35 mouse cellular contexts compared by ENCODE assay signal in the genomic region with DNA sequence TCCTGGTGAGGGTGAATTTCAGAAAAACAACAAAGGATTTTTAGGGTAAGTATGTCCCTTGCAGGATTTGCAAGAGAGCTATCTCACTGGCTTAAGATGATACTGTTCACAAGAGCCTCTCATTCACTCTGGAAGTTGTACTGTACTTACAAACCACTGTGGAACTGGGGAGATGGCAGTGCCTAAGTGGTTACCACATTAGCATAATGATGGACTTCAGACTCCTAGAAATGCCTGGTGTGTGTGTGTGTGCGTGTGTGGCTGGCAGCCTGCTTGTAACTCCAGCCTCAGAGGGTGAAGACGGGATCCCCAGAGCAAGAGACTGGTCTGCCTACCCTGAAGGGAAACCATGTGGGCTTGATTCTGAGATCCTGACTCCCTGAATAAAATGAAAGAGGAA. TPM values are rescaled to one million over a fixed set of nuclear protein-coding genes. Genes with fewer than 3 reads are reported as not detected.
DNase-seq lines count a peak whose midpoint lies in the region; ATAC-seq and TF ChIP-seq lines count a peak whose summit lies in the region.
"Had no signal": no experiment of that assay in that cellular context is flagged by ENCODE, and none has a peak within 500 bp of the region (broad histone marks: within the 10 kb centered on the region; RNA-seq: fewer than 3 reads in every experiment).

No protein-coding gene starts in this region.

- no peak overlapping the region for H3K4me3 ChIP-seq in kidney, embryonic 14.5 days (ENCODE audit: low read length)
- H3K4me3 ChIP-seq in intestine, embryonic 16.5 days (ENCODE audit: low read length): no peak overlapping the region
- H3K4me3 ChIP-seq in kidney, postnatal 0 days (replicated peaks; ENCODE audit: low read depth, low read length): no peak overlapping the region
- H3K4me3 ChIP-seq in macrophage (ENCODE audit: inconsistent target): no peak overlapping the region
- H3K4me3 ChIP-seq: embryonic facial prominence, embryonic 13.5 days; forebrain, embryonic 10.5 days; heart, embryonic 10.5 days; heart, embryonic 15.5 days; hindbrain, embryonic 13.5 days; liver, embryonic 12.5 days; neural tube, embryonic 15.5 days had no signal

- no peaks in the 10 kb centered on the region for H3K79me2 ChIP-seq in macrophage (ENCODE audit: inconsistent target)

- no peak overlapping the region for H3K9ac ChIP-seq in kidney, embryonic 14.5 days (ENCODE audit: low read depth, low read length)
- H3K9ac ChIP-seq in intestine, embryonic 16.5 days (ENCODE audit: low read depth, low read length): no peak overlapping the region
- H3K9ac ChIP-seq in kidney, postnatal 0 days (ENCODE audit: low read depth, low read length): no peak overlapping the region
- H3K9ac ChIP-seq: embryonic facial prominence, embryonic 13.5 days; forebrain, postnatal 0 days; heart, embryonic 15.5 days; hindbrain, embryonic 13.5 days; liver, embryonic 12.5 days; liver, postnatal 0 days; neural tube, embryonic 15.5 days had no signal

- TF ChIP-seq CTCF in kidney, postnatal 0 days (IDR thresholded peaks at IDR 0.05; ENCODE audit: low read depth): no peak

- no peak overlapping the region for H3K27ac ChIP-seq in kidney, embryonic 14.5 days (ENCODE audit: low read depth, low read length)
- no peak overlapping the region for H3K27ac ChIP-seq in intestine, embryonic 16.5 days (ENCODE audit: low read length)
- H3K27ac ChIP-seq in kidney, postnatal 0 days: no peak overlapping the region
- 0 out of 2 replicates have a peak overlapping the region, but pooled peaks have one; percentile 98 for H3K27ac ChIP-seq in macrophage
- H3K27ac ChIP-seq: embryonic facial prominence, embryonic 13.5 days; forebrain, embryonic 10.5 days; heart, embryonic 10.5 days; heart, embryonic 15.5 days; hindbrain, embryonic 13.5 days; liver, embryonic 12.5 days; neural tube, embryonic 15.5 days had no signal

- peak; percentile 42 to 45 for DNase-seq in kidney, adult 8-10 months
- DNase-seq in kidney, postnatal 0 days (ENCODE audit: low spot score): peak; percentile 5
- no peak for DNase-seq in embryo, embryonic 10.5 days (ENCODE audit: low spot score)
- DNase-seq in lung, postnatal 36 days: no peak
- DNase-seq: adrenal gland, postnatal 25 days; B cell, adult 2 months; cerebellum, adult 11-12 months; cerebellum, adult 9-11 months; forebrain, postnatal 0 days; heart, postnatal 36 days; left cerebral cortex, postnatal 4 days; lung, postnatal 4 days; midbrain, embryonic 14.5 days; retina, postnatal 1 day; right cerebral cortex, postnatal 14 days had no signal

- H3K9me3 ChIP-seq in kidney, embryonic 14.5 days (ENCODE audit: control insufficient read depth, low read length): no peaks in the 10 kb centered on the region
- no peaks in the 10 kb centered on the region for H3K9me3 ChIP-seq in intestine, embryonic 16.5 days (ENCODE audit: control insufficient read depth, low read length)
- H3K9me3 ChIP-seq in kidney, postnatal 0 days (replicated peaks; ENCODE audit: low read length): no peaks in the 10 kb centered on the region
- H3K9me3 ChIP-seq: embryonic facial prominence, embryonic 13.5 days; forebrain, embryonic 10.5 days; heart, embryonic 15.5 days; hindbrain, embryonic 13.5 days; liver, embryonic 12.5 days; neural tube, embryonic 15.5 days had no signal

- H3K36me3 ChIP-seq in kidney, embryonic 14.5 days (ENCODE audit: control insufficient read depth, insufficient read depth, low read length): no peaks in the 10 kb centered on the region
- no peaks in the 10 kb centered on the region for H3K36me3 ChIP-seq in intestine, embryonic 16.5 days (ENCODE audit: control insufficient read depth, insufficient read depth, low read length)
- no peaks in the 10 kb centered on the region for H3K36me3 ChIP-seq in kidney, postnatal 0 days (ENCODE audit: insufficient read depth, low read length)
- no peaks in the 10 kb centered on the region for H3K36me3 ChIP-seq in macrophage (ENCODE audit: inconsistent target)
- H3K36me3 ChIP-seq: embryonic facial prominence, embryonic 13.5 days; forebrain, embryonic 10.5 days; heart, embryonic 10.5 days; heart, embryonic 15.5 days; hindbrain, embryonic 13.5 days; liver, embryonic 12.5 days; neural tube, embryonic 15.5 days had no signal

- H3K27me3 ChIP-seq in kidney, embryonic 14.5 days (ENCODE audit: control insufficient read depth, insufficient read depth, low read length): no peaks in the 10 kb centered on the region
- no peaks in the 10 kb centered on the region for H3K27me3 ChIP-seq in intestine, embryonic 16.5 days (replicated peaks; ENCODE audit: control insufficient read depth, insufficient read depth, low read length)
- H3K27me3 ChIP-seq in kidney, postnatal 0 days (ENCODE audit: insufficient read depth, low read length): no peaks in the 10 kb centered on the region
- H3K27me3 ChIP-seq: embryonic facial prominence, embryonic 13.5 days; hindbrain, embryonic 13.5 days; neural tube, embryonic 15.5 days had no signal

- H3K4me1 ChIP-seq in kidney, embryonic 14.5 days (ENCODE audit: control insufficient read depth, insufficient read depth, low read length): no peaks in the 10 kb centered on the region
- no peaks in the 10 kb centered on the region for H3K4me1 ChIP-seq in intestine, embryonic 16.5 days (ENCODE audit: control insufficient read depth, insufficient read depth, low read length)
- no peaks in the 10 kb centered on the region for H3K4me1 ChIP-seq in kidney, postnatal 0 days (replicated peaks; ENCODE audit: insufficient read depth, low read length)
- H3K4me1 ChIP-seq: embryonic facial prominence, embryonic 13.5 days; forebrain, embryonic 10.5 days; heart, embryonic 15.5 days; hindbrain, embryonic 13.5 days; liver, embryonic 12.5 days; neural tube, embryonic 15.5 days had no signal

- no peak for ATAC-seq in kidney, embryonic 14.5 days (ENCODE audit: low FRiP score, low TSS enrichment)
- peak; percentile 80 for ATAC-seq in intestine, embryonic 16.5 days
- ATAC-seq in kidney, postnatal 0 days (replicated peaks; ENCODE audit: low FRiP score, low read depth): peak; percentile 71; the same call in 1 of the 2 replicates
- ATAC-seq: forebrain, postnatal 0 days; liver, embryonic 12.5 days; liver, postnatal 0 days had no signal

- no peak overlapping the region for H3K4me2 ChIP-seq in kidney, embryonic 14.5 days (replicated peaks; ENCODE audit: low read depth, low read length)
- no peak overlapping the region for H3K4me2 ChIP-seq in intestine, embryonic 16.5 days (ENCODE audit: low read depth, low read length)
- H3K4me2 ChIP-seq in kidney, postnatal 0 days (ENCODE audit: low read length): no peak overlapping the region
- H3K4me2 ChIP-seq: embryonic facial prominence, embryonic 13.5 days; heart, embryonic 15.5 days; hindbrain, embryonic 13.5 days; liver, embryonic 12.5 days; neural tube, embryonic 15.5 days had no signal

- WGBS in kidney, embryonic 14.5 days: 65% methylated on average over 2 of the region's 2 CpGs
- WGBS in intestine, embryonic 16.5 days: 52% methylated on average over 2 of the region's 2 CpGs
- 61% methylated on average over 2 of the region's 2 CpGs for WGBS in kidney, postnatal 0 days
- 100% methylated on average over 2 of the region's 2 CpGs for WGBS in macrophage (ENCODE audit: missing documents)

RNA-seq across cellular contexts. Expression of a gene that starts 14.3 kb away (rescaled TPM):
- polyA plus RNA-seq in kidney, embryonic 14.5 days (2014; fragmentation: Nextera tagmentation; extraction: Ambion mirVana): 2.1 and 2.3 TPM in 2 replicates
- polyA plus RNA-seq in intestine, embryonic 16.5 days (2015; fragmentation: Nextera tagmentation; extraction: Ambion mirVana): 4.1 and 5.6 TPM in 2 replicates
- polyA plus RNA-seq in kidney, postnatal 0 days (2015; fragmentation: Nextera tagmentation; extraction: Ambion mirVana): 3.2 and 4.0 TPM in 2 replicates
- total RNA-seq in macrophage (2018; cell fraction: chromatin; rRNA removed): 100 to 1,000 TPM in 22 of 26 experiments, 10 to 100 TPM in 4; 71.4 to 886 (median 177) TPM
- 1,000 to 10,000 TPM in 3 of 26 experiments, 100 to 1,000 TPM in 23; 230 to 1,349 (median 405) TPM for total RNA-seq in macrophage (2018; cell fraction: cytosol; rRNA removed)
- 1,000 to 10,000 TPM in 2 of 26 experiments, 100 to 1,000 TPM in 24; 130 to 1,042 (median 343) TPM for total RNA-seq in macrophage (2018; cell fraction: nucleus; rRNA removed)
- polyA plus RNA-seq in macrophage (2018): 201 to 678 TPM (median 211 TPM) in 3 replicates

RNA-seq across cellular contexts. Expression of a gene that starts 38.9 kb away (rescaled TPM):
- polyA plus RNA-seq in kidney, embryonic 14.5 days (2014; fragmentation: Nextera tagmentation; extraction: Ambion mirVana): not detected in 2 replicates
- polyA plus RNA-seq in intestine, embryonic 16.5 days (2015; fragmentation: Nextera tagmentation; extraction: Ambion mirVana): not detected in 2 replicates
- not detected in 2 replicates for polyA plus RNA-seq in kidney, postnatal 0 days (2015; fragmentation: Nextera tagmentation; extraction: Ambion mirVana)
- 1 to 10 TPM in 2 of 26 experiments, under 1 TPM in 11, not detected in 13; 0.28 to 1.7 (median 0.57) TPM for total RNA-seq in macrophage (2018; cell fraction: chromatin; rRNA removed)
- total RNA-seq in macrophage (2018; cell fraction: cytosol; rRNA removed): under 1 TPM in 2 of 26 experiments, not detected in 24; 0.09 TPM
- 10 to 100 TPM in 1 of 26 experiments, 1 to 10 TPM in 1, under 1 TPM in 15, not detected in 9; 0.21 to 15.2 (median 0.40) TPM for total RNA-seq in macrophage (2018; cell fraction: nucleus; rRNA removed)
- not detected in 3 replicates for polyA plus RNA-seq in macrophage (2018)
- total RNA-seq: adrenal gland, adult 18-20 months; adrenal gland, postnatal 25 days; forebrain, postnatal 0 days; gastrocnemius, adult 8-10 months; heart, postnatal 36 days; layer of hippocampus, postnatal 10 days; left cerebral cortex, adult 8-10 months; left cerebral cortex, postnatal 4 days had no signal
- polyA plus RNA-seq: embryonic facial prominence, embryonic 13.5 days; forebrain, embryonic 10.5 days; forebrain, postnatal 0 days; heart, embryonic 10.5 days; heart, embryonic 15.5 days; hindbrain, embryonic 13.5 days; large intestine, adult 2 months; limb, embryonic 14.5 days; liver, embryonic 12.5 days; liver, postnatal 0 days; lung, embryonic 16.5 days; midbrain, embryonic 14.5 days; neural tube, embryonic 15.5 days; small intestine, adult 2 months; stomach, embryonic 14.5 days had no signal

Comparison
In these comparisons a context has a peak if more than half of its experiments do, and no peak if none do; other contexts are left out.
1. DNase-seq: peak in kidney, adult 8-10 months (2 of 2) and kidney, postnatal 0 days (single experiment); none in embryo, embryonic 10.5 days (single experiment) and lung, postnatal 36 days (single experiment).
2. RNA of a gene that starts 14.3 kb away (polyA plus RNA-seq): 201 to 678 TPM in macrophage; 4.1 to 5.6 TPM in intestine, embryonic 16.5 days, 3.2 to 4.0 TPM in kidney, postnatal 0 days and 2.1 to 2.3 TPM in kidney, embryonic 14.5 days; every median in the first group is over 10 times any median in the second.